Mouse (Mus musculus) midbrain, embryonic 12.5 days (tissue): Measurements from ENCODE around the gene Sh3rf3. TPM values are rescaled to one million over a fixed set of nuclear protein-coding genes. Genes with fewer than 3 reads are reported as not detected.

ENCODE experiments used
- ATAC-seq: fragments of 200-750 bp; cut with Nextera tagmentation; 2 replicates; pipeline ENCODE4 v1.8.0; 2017; ENCODE audit warnings: low read depth, moderate TSS enrichment, moderate library complexity; ENCODE audit not compliant: low FRiP score
- H3K27ac ChIP-seq: fragments of 300-500 bp; sonication (generic); replicated peaks from 2 replicates; pipeline ENCODE4 v1.5.1; 2016; ENCODE audit warnings: mild to moderate bottlenecking
- H3K27me3 ChIP-seq: fragments of 300-500 bp; sonication (generic); 2 replicates; pipeline ENCODE4 v1.6.1; 2016; ENCODE audit warnings: mild to moderate bottlenecking
- H3K36me3 ChIP-seq: fragments of 300-500 bp; sonication (generic); 2 replicates; pipeline ENCODE4 v1.6.1; 2016
- H3K4me1 ChIP-seq: fragments of 300-500 bp; sonication (generic); 2 replicates; pipeline ENCODE4 v1.6.1; 2016
- H3K4me2 ChIP-seq: fragments of 300-500 bp; sonication (generic); replicated peaks from 2 replicates; pipeline ENCODE4 v1.6.1; 2016; ENCODE audit warnings: mild to moderate bottlenecking, moderate library complexity
- H3K4me3 ChIP-seq: fragments of 300-500 bp; sonication (generic); 2 replicates; pipeline ENCODE4 v1.5.1; 2016; ENCODE audit warnings: mild to moderate bottlenecking
- H3K9ac ChIP-seq: fragments of 300-500 bp; sonication (generic); replicated peaks from 2 replicates; pipeline ENCODE4 v1.6.1; 2016; ENCODE audit warnings: mild to moderate bottlenecking, moderate library complexity
- H3K9me3 ChIP-seq: fragments of 300-500 bp; sonication (generic); 2 replicates; pipeline ENCODE4 v1.6.1; 2016; ENCODE audit warnings: mild to moderate bottlenecking
- WGBS: fragments of 180-500 bp; shearing (Covaris S2); methylation state at CpG from one replicate; pipeline ENCODE4 v1.1.7; 2016; 5-methylcytosine and 5-hydroxymethylcytosine counted together
- polyA plus RNA-seq: library from polyadenylated mRNA; unstranded; fragments of >200 nt; fragmentation: Nextera tagmentation; extraction: Ambion mirVana; gene quantifications from 2 replicates; pipeline ENCODE4 v1.2.1, GENCODE M21; 2016

Gene Sh3rf3
- polyA plus RNA-seq, 1 experiment from 2014 or later: 0.97 TPM

- ATAC-seq: no peak
- H3K27me3 ChIP-seq: no peaks in the 10 kb centered on the region
- H3K9me3 ChIP-seq: no peaks in the 10 kb centered on the region
- 92% methylated on average over 5 of the region's 5 CpGs for WGBS
- no peak overlapping the region for H3K27ac ChIP-seq
- no peaks in the 10 kb centered on the region for H3K36me3 ChIP-seq
- no peak overlapping the region for H3K4me3 ChIP-seq
- no peaks in the 10 kb centered on the region for H3K4me1 ChIP-seq
- no peak overlapping the region for H3K9ac ChIP-seq
- H3K4me2 ChIP-seq: no peak overlapping the region
These were observed 291.5 kb downstream of the Sh3rf3 start for GRCm38 (mm10) chr10:59104683-59105082.

- Histone ChIP-seq H3K27me3 (no peaks in the 10 kb centered on the region), H3K9ac (no peak overlapping the region), H3K27ac (no peak overlapping the region), H3K4me1 (no peaks in the 10 kb centered on the region), H3K9me3 (no peaks in the 10 kb centered on the region), H3K4me2 (no peak overlapping the region), H3K36me3 (no peaks in the 10 kb centered on the region), H3K4me3 (no peak overlapping the region)
- no peak for ATAC-seq
- 89% methylated on average over 8 of the region's 8 CpGs for WGBS
These were observed 292.7 kb downstream of the Sh3rf3 start for GRCm38 (mm10) chr10:59105885-59106284.

DNA sequence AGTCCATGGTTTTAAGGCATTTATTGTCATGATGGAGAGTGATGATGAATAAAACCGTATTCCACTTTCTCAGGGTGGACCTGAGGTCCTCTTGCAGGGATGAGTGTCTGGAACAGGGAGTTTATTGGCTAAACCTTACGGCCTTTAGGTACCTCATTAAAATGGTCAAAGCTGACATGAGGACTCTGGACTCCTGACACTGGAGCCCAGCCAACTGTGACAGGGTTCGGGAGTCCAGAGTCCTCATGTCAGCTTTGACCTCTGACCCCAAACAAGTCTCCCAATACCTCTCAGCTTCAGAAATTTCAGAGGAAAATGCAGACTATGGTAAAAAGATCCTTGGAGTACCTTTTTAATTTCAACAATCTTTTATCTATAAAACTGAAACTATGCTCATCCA lies 293.5 kb downstream of the Sh3rf3 start:
- no peak for ATAC-seq
- no peaks in the 10 kb centered on the region for H3K36me3 ChIP-seq

DNA sequence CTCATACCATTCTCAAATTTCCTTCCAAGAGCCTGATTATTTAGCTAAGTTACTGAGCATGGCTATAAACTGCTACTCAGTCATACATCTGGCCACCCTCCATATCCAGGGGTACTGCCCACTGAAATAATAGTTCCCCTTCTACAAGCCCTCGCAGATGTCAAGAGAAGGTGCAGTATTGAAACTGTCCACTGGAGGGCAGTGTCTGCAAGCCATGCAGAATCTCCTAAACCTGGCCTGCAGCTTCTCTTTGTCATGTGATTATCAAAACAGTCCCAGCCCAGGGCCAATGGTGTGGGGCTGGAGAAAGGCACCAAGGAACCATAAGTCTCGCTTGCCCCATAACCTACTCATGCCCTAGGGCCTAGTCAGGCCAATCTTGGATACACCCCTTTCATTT lies 295.9 kb downstream of the Sh3rf3 start:
- no peaks in the 10 kb centered on the region for H3K27me3 ChIP-seq
- no peaks in the 10 kb centered on the region for H3K36me3 ChIP-seq
- H3K4me1 ChIP-seq: no peaks in the 10 kb centered on the region
- no peak overlapping the region for H3K27ac ChIP-seq
- no peak overlapping the region for H3K9ac ChIP-seq
- no peak overlapping the region for H3K4me3 ChIP-seq
- H3K9me3 ChIP-seq: no peaks in the 10 kb centered on the region
- 39% methylated on average over 2 of the region's 2 CpGs for WGBS
- peak; percentile 66 for ATAC-seq
- no peak overlapping the region for H3K4me2 ChIP-seq

More for the DNA sequence above, 293.5 kb downstream of the Sh3rf3 start:
- Histone ChIP-seq H3K4me1 (no peaks in the 10 kb centered on the region), H3K4me2 (no peak overlapping the region), H3K9ac (no peak overlapping the region), H3K9me3 (no peaks in the 10 kb centered on the region), H3K27me3 (no peaks in the 10 kb centered on the region), H3K4me3 (no peak overlapping the region), H3K27ac (no peak overlapping the region)
- WGBS: 66% methylated on average over 3 of the region's 3 CpGs

DNA sequence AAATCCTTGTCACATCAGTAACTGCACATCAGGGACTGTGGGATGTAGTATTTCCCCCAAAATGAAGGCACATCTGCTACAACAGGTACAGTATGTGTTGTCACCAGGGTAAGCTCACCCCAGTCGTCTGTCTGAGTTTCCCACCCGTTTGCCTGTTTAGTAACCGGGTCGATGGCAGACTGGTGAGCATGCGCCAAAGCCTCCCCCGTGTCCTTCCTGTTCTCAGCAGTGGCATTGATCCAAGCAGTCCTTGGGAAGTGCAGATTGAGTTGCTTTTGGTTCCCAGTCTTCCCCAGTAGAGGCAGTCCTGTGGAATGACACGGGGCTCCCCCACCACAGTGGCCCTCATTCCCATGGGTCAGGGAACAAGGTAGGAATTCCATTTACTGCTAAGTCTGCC lies 297.2 kb downstream of the Sh3rf3 start:
- H3K4me1 ChIP-seq: no peaks in the 10 kb centered on the region
- H3K27me3 ChIP-seq: no peaks in the 10 kb centered on the region
- H3K36me3 ChIP-seq: no peaks in the 10 kb centered on the region
- H3K4me2 ChIP-seq: no peak overlapping the region
- H3K4me3 ChIP-seq: no peak overlapping the region
- ATAC-seq: no peak
- no peak overlapping the region for H3K27ac ChIP-seq
- 95% methylated on average over 7 of the region's 7 CpGs for WGBS
- H3K9ac ChIP-seq: no peak overlapping the region
- no peaks in the 10 kb centered on the region for H3K9me3 ChIP-seq

- Histone ChIP-seq H3K4me1 (no peaks in the 10 kb centered on the region), H3K27me3 (no peaks in the 10 kb centered on the region), H3K27ac (no peak overlapping the region), H3K4me2 (no peak overlapping the region), H3K9ac (no peak overlapping the region), H3K36me3 (no peaks in the 10 kb centered on the region), H3K4me3 (no peak overlapping the region), H3K9me3 (no peaks in the 10 kb centered on the region)
- no peak for ATAC-seq
- WGBS: 94% methylated on average over 8 of the region's 8 CpGs
These were observed 299.6 kb downstream of the Sh3rf3 start for GRCm38 (mm10) chr10:59112755-59113154.

- ATAC-seq: no peak
- H3K27me3 ChIP-seq: no peaks in the 10 kb centered on the region
- no peak overlapping the region for H3K9ac ChIP-seq
- WGBS: 86% methylated on average over 9 of the region's 9 CpGs
- no peaks in the 10 kb centered on the region for H3K4me1 ChIP-seq
- no peaks in the 10 kb centered on the region for H3K36me3 ChIP-seq
- H3K9me3 ChIP-seq: no peaks in the 10 kb centered on the region
- no peak overlapping the region for H3K4me2 ChIP-seq
- H3K4me3 ChIP-seq: no peak overlapping the region
- H3K27ac ChIP-seq: no peak overlapping the region
These were observed 300.2 kb downstream of the Sh3rf3 start for GRCm38 (mm10) chr10:59113386-59113785.

DNA sequence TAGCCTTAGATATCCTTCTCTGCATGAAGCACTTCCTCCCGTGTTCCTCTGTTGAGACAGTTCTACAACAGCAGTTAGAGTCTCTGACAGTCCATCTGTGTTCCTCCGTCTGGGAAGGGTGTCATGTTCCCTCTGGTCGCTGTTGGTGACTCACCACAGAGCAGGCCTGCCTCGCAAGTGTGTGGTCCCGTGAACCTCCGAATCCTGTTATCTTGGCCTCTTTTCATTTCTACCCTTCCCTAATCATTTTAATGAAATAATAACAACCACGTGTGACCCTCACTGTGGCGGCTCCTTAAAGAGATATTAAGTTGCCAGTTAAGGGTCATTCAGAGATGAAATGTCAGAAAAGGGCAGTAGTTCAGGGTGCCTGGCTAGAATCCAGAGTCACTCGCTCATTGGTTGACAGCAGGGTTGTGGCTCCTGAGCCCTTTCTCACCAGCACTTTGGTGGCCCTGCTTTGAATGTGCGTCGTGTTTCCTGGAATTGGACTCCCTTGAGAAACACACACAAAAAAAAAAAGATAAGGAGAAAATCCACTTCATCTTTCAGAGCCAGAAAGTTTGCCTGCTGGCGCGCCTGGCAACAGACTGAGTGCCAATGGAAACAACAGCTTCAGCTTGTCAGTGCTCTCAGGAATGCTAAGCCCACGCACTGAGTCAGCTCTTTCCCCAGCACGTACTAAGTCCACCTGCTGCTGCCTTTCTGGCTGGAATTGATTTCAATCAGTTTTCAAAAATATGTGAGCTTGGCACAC lies 301.6 kb downstream of the Sh3rf3 start:
- 67% methylated on average over 15 of the region's 15 CpGs for WGBS
- Histone ChIP-seq H3K4me1 (no peaks in the 10 kb centered on the region), H3K9me3 (no peaks in the 10 kb centered on the region), H3K4me2 (no peak overlapping the region), H3K27ac (no peak overlapping the region), H3K36me3 (no peaks in the 10 kb centered on the region), H3K4me3 (no peak overlapping the region), H3K27me3 (no peaks in the 10 kb centered on the region), H3K9ac (no peak overlapping the region)
- ATAC-seq: no peak

DNA sequence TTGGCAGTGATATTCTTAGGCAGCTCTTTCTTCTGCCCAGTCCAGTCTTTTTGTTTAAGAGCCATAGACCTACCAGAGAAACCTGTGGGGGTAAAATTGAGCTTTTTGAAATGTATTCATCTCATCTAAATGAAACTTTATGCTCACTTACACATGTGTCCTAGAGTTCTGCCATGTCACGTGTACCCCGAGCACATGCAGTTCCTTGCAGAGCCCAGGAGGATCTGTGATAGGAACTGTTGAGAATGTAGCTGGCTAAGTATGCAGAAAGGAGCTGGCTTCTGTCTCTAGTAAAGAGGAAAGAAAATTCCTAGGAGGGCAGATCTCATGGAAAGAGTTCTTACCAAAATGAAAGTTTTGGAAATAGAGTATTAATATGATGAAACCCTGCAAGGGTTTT lies 302.5 kb downstream of the Sh3rf3 start:
- H3K9me3 ChIP-seq: no peaks in the 10 kb centered on the region
- H3K9ac ChIP-seq: no peak overlapping the region
- ATAC-seq: no peak
- H3K27ac ChIP-seq: no peak overlapping the region
- H3K27me3 ChIP-seq: no peaks in the 10 kb centered on the region
- WGBS: 93% methylated on average over 2 of the region's 2 CpGs
- H3K36me3 ChIP-seq: no peaks in the 10 kb centered on the region
- no peaks in the 10 kb centered on the region for H3K4me1 ChIP-seq
- no peak overlapping the region for H3K4me2 ChIP-seq
- no peak overlapping the region for H3K4me3 ChIP-seq

DNA sequence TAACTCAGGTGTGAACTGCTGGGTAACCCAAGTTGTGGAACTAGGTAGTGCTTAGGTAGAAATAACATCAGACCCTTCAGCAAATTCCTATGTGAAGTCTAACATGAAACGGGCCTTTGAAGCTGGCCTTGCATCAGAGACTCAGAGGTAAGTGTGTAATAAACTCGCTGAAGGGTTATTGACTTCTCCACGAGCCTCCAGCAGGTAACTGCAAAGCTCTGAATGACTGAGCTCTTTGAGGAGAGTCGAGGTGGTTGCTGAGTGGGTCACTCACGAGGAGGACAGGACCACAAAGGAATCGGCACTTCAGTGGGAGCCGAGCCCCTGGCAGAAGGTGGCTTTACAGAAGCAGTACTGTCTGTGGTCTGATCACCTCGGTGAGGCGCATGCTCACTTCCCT lies 303.2 kb downstream of the Sh3rf3 start:
- Histone ChIP-seq H3K27me3 (no peaks in the 10 kb centered on the region), H3K4me2 (no peak overlapping the region), H3K9me3 (no peaks in the 10 kb centered on the region), H3K27ac (no peak overlapping the region), H3K36me3 (no peaks in the 10 kb centered on the region), H3K9ac (no peak overlapping the region), H3K4me1 (no peaks in the 10 kb centered on the region), H3K4me3 (no peak overlapping the region)
- ATAC-seq: no peak
- 86% methylated on average over 9 of the region's 9 CpGs for WGBS

- Histone ChIP-seq H3K27me3 (no peaks in the 10 kb centered on the region), H3K4me2 (no peak overlapping the region), H3K27ac (no peak overlapping the region), H3K9me3 (no peaks in the 10 kb centered on the region), H3K4me1 (no peaks in the 10 kb centered on the region), H3K36me3 (no peaks in the 10 kb centered on the region), H3K9ac (no peak overlapping the region), H3K4me3 (no peak overlapping the region)
- 84% methylated on average over 5 of the region's 5 CpGs for WGBS
- ATAC-seq: no peak
These were observed 304.4 kb downstream of the Sh3rf3 start for GRCm38 (mm10) chr10:59117555-59117954.

- WGBS: 96% methylated on average over 1 of the region's 1 CpGs
- no peaks in the 10 kb centered on the region for H3K27me3 ChIP-seq
- H3K27ac ChIP-seq: no peak overlapping the region
- no peaks in the 10 kb centered on the region for H3K36me3 ChIP-seq
- H3K4me3 ChIP-seq: no peak overlapping the region
- ATAC-seq: no peak
- H3K9ac ChIP-seq: no peak overlapping the region
- H3K4me2 ChIP-seq: no peak overlapping the region
- no peaks in the 10 kb centered on the region for H3K4me1 ChIP-seq
- no peaks in the 10 kb centered on the region for H3K9me3 ChIP-seq
These were observed 305.8 kb downstream of the Sh3rf3 start for GRCm38 (mm10) chr10:59119001-59119400.

DNA sequence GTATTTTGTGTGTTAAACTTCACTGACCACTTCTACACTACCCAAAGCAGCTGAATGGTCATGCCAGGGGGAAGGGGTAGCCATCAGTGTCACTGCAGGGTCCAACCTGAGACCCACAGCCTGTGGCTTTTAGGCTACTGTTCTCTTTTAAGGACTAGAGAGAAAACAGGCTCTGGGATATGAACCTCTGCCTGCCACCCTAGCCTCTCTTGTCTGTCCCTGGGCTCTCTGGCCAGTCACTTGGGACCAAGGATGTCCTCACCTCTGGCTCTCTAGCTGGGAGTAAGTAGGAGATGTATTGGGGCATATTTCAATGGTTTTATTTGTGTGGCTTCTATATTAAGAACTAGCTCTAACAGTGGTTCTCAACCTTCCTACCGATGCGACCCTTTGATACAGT lies 306.7 kb downstream of the Sh3rf3 start:
- Histone ChIP-seq H3K27me3 (no peaks in the 10 kb centered on the region), H3K9ac (no peak overlapping the region), H3K27ac (no peak overlapping the region), H3K4me3 (no peak overlapping the region), H3K4me2 (no peak overlapping the region), H3K36me3 (no peaks in the 10 kb centered on the region), H3K4me1 (no peaks in the 10 kb centered on the region), H3K9me3 (no peaks in the 10 kb centered on the region)
- 92% methylated on average over 2 of the region's 2 CpGs for WGBS
- no peak for ATAC-seq
